Comparison of ENCODE assay signal across 21 mouse cellular contexts in the genomic region with DNA sequence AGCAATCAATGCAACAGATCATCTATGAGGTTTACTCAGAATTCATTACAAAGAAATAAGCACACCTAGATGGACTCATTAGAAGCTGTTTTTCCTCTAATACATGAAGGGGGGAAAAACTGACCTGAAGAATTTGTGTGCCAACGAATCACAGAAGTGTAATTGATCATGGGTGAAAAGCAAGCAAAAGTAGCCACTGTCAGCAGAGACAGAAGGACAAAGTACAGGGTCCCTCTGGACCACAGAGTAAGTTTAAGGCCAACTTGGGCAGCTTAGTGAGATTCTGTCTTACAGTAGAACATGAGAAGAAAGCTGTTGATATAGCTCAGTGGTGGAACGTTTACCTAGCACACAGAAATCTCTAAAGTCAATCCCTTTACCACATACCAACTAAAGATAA.
DNase-seq lines count a peak whose midpoint lies in the region; ATAC-seq and TF ChIP-seq lines count a peak whose summit lies in the region.
"Had no signal": no experiment of that assay in that cellular context is flagged by ENCODE, and none has a peak within 500 bp of the region (broad histone marks: within the 10 kb centered on the region; RNA-seq: fewer than 3 reads in every experiment).

No protein-coding gene starts in this region.

- no peak for ATAC-seq in kidney, embryonic 14.5 days (ENCODE audit: low FRiP score, low TSS enrichment)
- no peak for ATAC-seq in liver, embryonic 11.5 days (replicated peaks; ENCODE audit: low FRiP score)
- ATAC-seq: activated CD4-positive, CD25-positive, alpha-beta regulatory T cell, adult 4 months; CD4-positive, CD25-positive, alpha-beta regulatory T cell, adult 4 months; Patski had no signal

- peak; percentile 2 for DNase-seq in kidney, adult 2 months
- no peak for DNase-seq in kidney, adult 11 months
- peak; percentile 1 for DNase-seq in kidney, adult 9 months
- peak; percentile 90 for DNase-seq in liver, adult 2 months (ENCODE audit: extremely low read depth, low read depth, low spot score)
- DNase-seq in liver, embryonic 11.5 days (ENCODE audit: low spot score), result no peak
- DNase-seq: adrenal gland, adult 2 months; adrenal gland, adult 8-10 months; adrenal gland, postnatal 10 days; adrenal gland, postnatal 14 days; adrenal gland, postnatal 25 days; adrenal gland, postnatal 36 days; B cell, adult 2 months; cerebellum, adult 11 months; cerebellum, adult 11-12 months; cerebellum, adult 18-20 months had no signal

- no peak overlapping the region for H3K4me2 ChIP-seq in kidney, embryonic 14.5 days (replicated peaks; ENCODE audit: low read depth, low read length)
- H3K4me2 ChIP-seq in liver, embryonic 11.5 days, result no peak overlapping the region

- TF ChIP-seq CTCF in kidney, adult 2 months (conservative IDR thresholded peaks at IDR 0.05; ENCODE audit: insufficient read depth, insufficient read length, low read depth, low read length), result no peak
- TF ChIP-seq CTCF in liver, adult 2 months (IDR thresholded peaks at IDR 0.05; ENCODE audit: low read depth, low read length), result no peak

- no peak overlapping the region for H3K9ac ChIP-seq in kidney, embryonic 14.5 days (ENCODE audit: low read depth, low read length)
- H3K9ac ChIP-seq in liver, adult 2 months (ENCODE audit: low read depth, low read length), result no peak overlapping the region
- H3K9ac ChIP-seq in liver, embryonic 11.5 days (ENCODE audit: low read depth, low read length), result no peak overlapping the region

- no peak overlapping the region for H3K27ac ChIP-seq in kidney, adult 2 months (ENCODE audit: insufficient read depth, low read depth, low read length)
- H3K27ac ChIP-seq in kidney, embryonic 14.5 days (ENCODE audit: low read depth, low read length), result no peak overlapping the region
- H3K27ac ChIP-seq in liver, adult 2 months (replicated peaks; ENCODE audit: insufficient read depth, low read depth, low read length), result 0 out of 2 replicates have a peak overlapping the region, but pooled peaks have one; percentile 32
- no peak overlapping the region for H3K27ac ChIP-seq in liver, embryonic 11.5 days (ENCODE audit: low read depth, low read length)

- TF ChIP-seq POLR2A in kidney, adult 2 months (IDR thresholded peaks at IDR 0.05; ENCODE audit: low read depth, low read length), result no peak
- TF ChIP-seq POLR2A in liver, adult 2 months (IDR thresholded peaks at IDR 0.05; ENCODE audit: extremely low read depth, insufficient read depth, low read length), result no peak

- H3K36me3 ChIP-seq in kidney, adult 2 months (ENCODE audit: control insufficient read depth, insufficient read depth, low read length), result no peaks in the 10 kb centered on the region
- no peaks in the 10 kb centered on the region for H3K36me3 ChIP-seq in kidney, embryonic 14.5 days (ENCODE audit: control insufficient read depth, insufficient read depth, low read length)
- H3K36me3 ChIP-seq in liver, adult 2 months (ENCODE audit: control insufficient read depth, insufficient read depth, low read length), result no peaks in the 10 kb centered on the region
- H3K36me3 ChIP-seq in liver, embryonic 11.5 days (ENCODE audit: control insufficient read depth, insufficient read depth, low read length), result no peaks in the 10 kb centered on the region
- H3K36me3 ChIP-seq: G1E had no signal

- 47% methylated on average over 2 of the region's 2 CpGs for WGBS in kidney, adult 2 months
- WGBS in kidney, embryonic 14.5 days, result 71% methylated on average over 2 of the region's 2 CpGs
- 16% methylated on average over 2 of the region's 2 CpGs for WGBS in liver, adult 2 months
- 64% methylated on average over 2 of the region's 2 CpGs for WGBS in liver, embryonic 11.5 days

- 0 out of 2 replicates have a peak, but pooled peaks cover 1% of the 10 kb centered on the region for H3K27me3 ChIP-seq in kidney, adult 2 months (replicated peaks; ENCODE audit: control insufficient read depth, insufficient read depth, low read length)
- H3K27me3 ChIP-seq in kidney, embryonic 14.5 days (ENCODE audit: control insufficient read depth, insufficient read depth, low read length), result no peaks in the 10 kb centered on the region
- H3K27me3 ChIP-seq in liver, adult 2 months (ENCODE audit: control insufficient read depth, insufficient read depth, low read length), result no peaks in the 10 kb centered on the region
- H3K27me3 ChIP-seq in liver, embryonic 11.5 days (replicated peaks; ENCODE audit: control insufficient read depth, insufficient read depth, low read length), result no peaks in the 10 kb centered on the region
- H3K27me3 ChIP-seq: CH12.LX had no signal

- no peaks in the 10 kb centered on the region for H3K79me2 ChIP-seq in liver, adult 2 months (ENCODE audit: control insufficient read depth, insufficient read depth, low read length)

- H3K9me3 ChIP-seq in kidney, embryonic 14.5 days (ENCODE audit: control insufficient read depth, low read length), result no peaks in the 10 kb centered on the region
- no peaks in the 10 kb centered on the region for H3K9me3 ChIP-seq in liver, embryonic 11.5 days (ENCODE audit: control insufficient read depth, low read length)

- no peak overlapping the region for H3K4me3 ChIP-seq in kidney, adult 2 months (ENCODE audit: insufficient read depth, low read depth, low read length)
- H3K4me3 ChIP-seq in kidney, embryonic 14.5 days (ENCODE audit: low read length), result no peak overlapping the region
- H3K4me3 ChIP-seq in liver, adult 2 months (ENCODE audit: insufficient read depth, low read depth, low read length), result no peak overlapping the region
- no peak overlapping the region for H3K4me3 ChIP-seq in liver, embryonic 11.5 days (ENCODE audit: low read depth, low read length)

- no peaks in the 10 kb centered on the region for H3K4me1 ChIP-seq in kidney, adult 2 months (ENCODE audit: control insufficient read depth, insufficient read depth, low read length)
- no peaks in the 10 kb centered on the region for H3K4me1 ChIP-seq in kidney, embryonic 14.5 days (ENCODE audit: control insufficient read depth, insufficient read depth, low read length)
- H3K4me1 ChIP-seq in liver, adult 2 months (ENCODE audit: control insufficient read depth, insufficient read depth, low read length), result peaks cover 7% of the 10 kb centered on the region; the same call in 1 of the 2 replicates
- H3K4me1 ChIP-seq in liver, embryonic 11.5 days (replicated peaks; ENCODE audit: control insufficient read depth, insufficient read depth, low read length), result no peaks in the 10 kb centered on the region

Comparison
In these comparisons a context has a peak if more than half of its experiments do, and no peak if none do; other contexts are left out.
1. DNase-seq: peak in kidney, adult 2 months (single experiment), kidney, adult 9 months (single experiment) and liver, adult 2 months (single experiment); none in kidney, adult 11 months (single experiment) and liver, embryonic 11.5 days (single experiment).